Mouse (Mus musculus): ENCODE data around the gene Syngap1. TPM values are rescaled to one million over a fixed set of nuclear protein-coding genes. Genes with fewer than 3 reads are reported as not detected.

Syngap1 gene
- polyA plus RNA-seq, 1 experiment from 2014 or later, result 0.78 TPM

DNA sequence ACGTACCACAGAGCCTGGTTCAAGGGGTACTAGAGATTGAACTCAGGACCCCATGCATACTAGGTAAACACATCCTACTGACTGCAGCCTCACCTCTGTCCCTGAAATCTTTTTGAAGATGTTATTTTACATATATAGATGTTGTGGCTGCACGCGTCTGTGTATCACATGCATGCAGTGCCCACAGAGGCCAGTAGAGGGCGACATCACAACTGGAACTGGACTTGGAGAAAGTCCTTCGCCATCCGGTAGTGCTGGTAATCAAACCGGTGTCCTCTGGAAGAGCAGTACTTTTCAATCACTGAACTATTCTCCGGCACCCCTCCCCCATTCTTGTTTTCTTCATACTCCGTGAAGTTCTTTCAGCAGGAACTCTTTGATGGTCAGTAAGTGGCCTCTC lies 63.4 kb downstream of the Syngap1 start:
- no peaks in the 10 kb centered on the region for H3K4me1 ChIP-seq (replicated peaks; ENCODE audit: insufficient read depth, low read length)
- no peak overlapping the region for H3K9ac ChIP-seq (ENCODE audit: low read depth, low read length)
- no peak overlapping the region for H3K4me3 ChIP-seq (replicated peaks; ENCODE audit: low read depth, low read length)
- ATAC-seq (replicated peaks; ENCODE audit: low FRiP score, low read depth) (no peak), DNase-seq (ENCODE audit: low spot score) (peak; percentile 44)
- TF ChIP-seq CTCF (IDR thresholded peaks at IDR 0.05; ENCODE audit: low read depth), result peak; percentile 79
- H3K9me3 ChIP-seq (replicated peaks; ENCODE audit: low read length), result no peaks in the 10 kb centered on the region
- 42% methylated on average over 9 of the region's 9 CpGs for WGBS
- no peaks in the 10 kb centered on the region for H3K36me3 ChIP-seq (ENCODE audit: insufficient read depth, low read length)
- no peak overlapping the region for H3K4me2 ChIP-seq (ENCODE audit: low read length)
- H3K27me3 ChIP-seq (ENCODE audit: insufficient read depth, low read length), result no peaks in the 10 kb centered on the region
- no peak overlapping the region for H3K27ac ChIP-seq

- H3K9me3 ChIP-seq (replicated peaks; ENCODE audit: low read length), result no peaks in the 10 kb centered on the region
- 47% methylated on average over 19 of the region's 19 CpGs for WGBS
- no peak for TF ChIP-seq CTCF (IDR thresholded peaks at IDR 0.05; ENCODE audit: low read depth)
- no peaks in the 10 kb centered on the region for H3K27me3 ChIP-seq (ENCODE audit: insufficient read depth, low read length)
- H3K36me3 ChIP-seq (ENCODE audit: insufficient read depth, low read length), result no peaks in the 10 kb centered on the region
- H3K4me1 ChIP-seq (replicated peaks; ENCODE audit: insufficient read depth, low read length), result no peaks in the 10 kb centered on the region
- no peak overlapping the region for H3K9ac ChIP-seq (ENCODE audit: low read depth, low read length)
- no peak overlapping the region for H3K4me3 ChIP-seq (replicated peaks; ENCODE audit: low read depth, low read length)
- DNase-seq (ENCODE audit: low spot score) (no peak), ATAC-seq (replicated peaks; ENCODE audit: low FRiP score, low read depth) (0 out of 2 replicates have a peak, but pooled peaks have one; percentile 34)
- no peak overlapping the region for H3K27ac ChIP-seq
- H3K4me2 ChIP-seq (ENCODE audit: low read length), result no peak overlapping the region
These were observed 63.9 kb downstream of the Syngap1 start for GRCm38 (mm10) chr17:27004903-27005485.

- Histone ChIP-seq H3K36me3 (ENCODE audit: insufficient read depth, low read length) (no peaks in the 10 kb centered on the region), H3K4me1 (replicated peaks; ENCODE audit: insufficient read depth, low read length) (no peaks in the 10 kb centered on the region), H3K4me3 (replicated peaks; ENCODE audit: low read depth, low read length) (no peak overlapping the region), H3K27me3 (ENCODE audit: insufficient read depth, low read length) (no peaks in the 10 kb centered on the region), H3K4me2 (ENCODE audit: low read length) (no peak overlapping the region), H3K27ac (no peak overlapping the region), H3K9me3 (replicated peaks; ENCODE audit: low read length) (no peaks in the 10 kb centered on the region), H3K9ac (ENCODE audit: low read depth, low read length) (no peak overlapping the region)
- no peak for TF ChIP-seq CTCF (IDR thresholded peaks at IDR 0.05; ENCODE audit: low read depth)
- ATAC-seq (replicated peaks; ENCODE audit: low FRiP score, low read depth) (no peak), DNase-seq (ENCODE audit: low spot score) (peak; percentile 29)
- WGBS, result 55% methylated on average over 11 of the region's 11 CpGs
These were observed 64.6 kb downstream of the Syngap1 start for GRCm38 (mm10) chr17:27005644-27006043.

GRCm38 (mm10) chr17:27008277-27008676 lies 67.2 kb downstream of the Syngap1 start:
- Histone ChIP-seq H3K27ac (no peak overlapping the region), H3K4me2 (ENCODE audit: low read length) (no peak overlapping the region), H3K4me3 (replicated peaks; ENCODE audit: low read depth, low read length) (no peak overlapping the region), H3K36me3 (ENCODE audit: insufficient read depth, low read length) (no peaks in the 10 kb centered on the region), H3K9me3 (replicated peaks; ENCODE audit: low read length) (no peaks in the 10 kb centered on the region), H3K4me1 (replicated peaks; ENCODE audit: insufficient read depth, low read length) (peaks cover 7% of the 10 kb centered on the region; the same call in 1 of the 2 replicates), H3K9ac (ENCODE audit: low read depth, low read length) (no peak overlapping the region), H3K27me3 (ENCODE audit: insufficient read depth, low read length) (no peaks in the 10 kb centered on the region)
- peak; percentile 15 for DNase-seq (ENCODE audit: low spot score)
- ATAC-seq (replicated peaks; ENCODE audit: low FRiP score, low read depth), result no peak
- 73% methylated on average over 2 of the region's 2 CpGs for WGBS
- TF ChIP-seq CTCF (IDR thresholded peaks at IDR 0.05; ENCODE audit: low read depth), result no peak

- Histone ChIP-seq H3K4me3 (replicated peaks; ENCODE audit: low read depth, low read length) (no peak overlapping the region), H3K4me1 (replicated peaks; ENCODE audit: insufficient read depth, low read length) (peaks cover 7% of the 10 kb centered on the region; the same call in 1 of the 2 replicates), H3K4me2 (ENCODE audit: low read length) (no peak overlapping the region), H3K9ac (ENCODE audit: low read depth, low read length) (no peak overlapping the region), H3K27ac (no peak overlapping the region), H3K36me3 (ENCODE audit: insufficient read depth, low read length) (no peaks in the 10 kb centered on the region), H3K9me3 (replicated peaks; ENCODE audit: low read length) (no peaks in the 10 kb centered on the region), H3K27me3 (ENCODE audit: insufficient read depth, low read length) (no peaks in the 10 kb centered on the region)
- WGBS, result 90% methylated on average over 10 of the region's 10 CpGs
- ATAC-seq (replicated peaks; ENCODE audit: low FRiP score, low read depth), result no peak
- TF ChIP-seq CTCF (IDR thresholded peaks at IDR 0.05; ENCODE audit: low read depth), result no peak
- no peak for DNase-seq (ENCODE audit: low spot score)
These were observed 70.1 kb downstream of the Syngap1 start for GRCm38 (mm10) chr17:27011167-27011566.

DNA sequence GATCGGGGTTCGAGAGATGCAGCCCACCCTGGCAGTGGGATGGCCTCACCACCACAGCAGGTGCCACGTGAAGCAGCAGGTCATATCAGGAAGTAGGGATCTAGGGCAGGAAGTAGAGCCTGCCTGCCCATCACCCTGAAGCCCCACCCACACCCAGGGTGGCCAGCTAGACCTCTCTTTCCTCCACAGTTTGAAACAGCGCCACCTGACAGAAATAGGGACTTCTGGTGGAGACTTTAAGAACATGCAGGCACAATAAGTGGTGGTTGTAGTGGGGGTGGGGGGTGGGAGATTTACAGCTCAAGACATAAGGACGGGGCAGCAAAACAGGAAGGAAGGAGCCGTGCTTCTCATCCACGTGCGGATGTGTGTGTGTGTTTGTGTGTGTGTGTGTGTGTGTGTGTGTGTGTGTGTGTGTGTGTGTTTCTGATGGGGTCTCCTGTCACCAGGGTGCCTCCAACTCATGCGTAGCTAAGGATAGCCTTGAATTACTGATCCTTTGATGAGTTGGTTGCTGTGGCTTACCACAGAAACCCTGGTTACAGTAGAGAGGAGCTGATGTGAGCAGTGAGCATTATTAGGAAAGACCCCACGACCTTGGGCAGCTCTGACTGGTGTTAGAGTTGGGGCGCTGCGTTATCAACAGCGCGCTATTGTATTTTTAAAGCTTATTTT lies 71.1 kb downstream of the Syngap1 start:
- ATAC-seq (replicated peaks; ENCODE audit: low FRiP score, low read depth) (peak; percentile 46; the same call in 1 of the 2 replicates), DNase-seq (ENCODE audit: low spot score) (peak; percentile 77)
- TF ChIP-seq CTCF (IDR thresholded peaks at IDR 0.05; ENCODE audit: low read depth), result peak; percentile 55
- H3K27ac ChIP-seq, result no peak overlapping the region
- no peaks in the 10 kb centered on the region for H3K27me3 ChIP-seq (ENCODE audit: insufficient read depth, low read length)
- peak overlapping the region; percentile 33 for H3K4me2 ChIP-seq (ENCODE audit: low read length)
- no peaks in the 10 kb centered on the region for H3K9me3 ChIP-seq (replicated peaks; ENCODE audit: low read length)
- H3K4me1 ChIP-seq (replicated peaks; ENCODE audit: insufficient read depth, low read length), result peaks cover 7% of the 10 kb centered on the region; the same call in 1 of the 2 replicates
- WGBS, result 46% methylated on average over 14 of the region's 14 CpGs
- H3K36me3 ChIP-seq (ENCODE audit: insufficient read depth, low read length), result no peaks in the 10 kb centered on the region
- H3K4me3 ChIP-seq (replicated peaks; ENCODE audit: low read depth, low read length), result no peak overlapping the region
- H3K9ac ChIP-seq (ENCODE audit: low read depth, low read length), result no peak overlapping the region

All from kidney, postnatal 0 days (tissue).